Mouse (Mus musculus): Measurements from ENCODE around the gene Upp2. TPM values are rescaled to one million over a fixed set of nuclear protein-coding genes. Genes with fewer than 3 reads are reported as not detected.

The Upp2 gene
- 0.17 TPM in 1 of 2 replicates, not detected in the other for polyA plus RNA-seq (2012)

GRCm38 (mm10) chr2:58567066-58567810 lies at the start of gene Upp2, which contains the start of gene Acvr1:
Upp2 (plus strand) TSS chr2:58567298.
Acvr1 (minus strand) TSS chr2:58567157.

Other genes starting within 250 kb of the Upp2 start
- not detected in 2 replicates for gene Acvr1c, start 209.4 kb upstream of the Upp2 start, polyA plus RNA-seq (2012)
- gene Gm17409, start 97.2 kb upstream of the Upp2 start, polyA plus RNA-seq (2012): 0.05 TPM in 1 of 2 replicates, not detected in the other
- 1.6 and 1.9 TPM in 2 replicates for gene Acvr1, start 141 bp upstream of the Upp2 start, polyA plus RNA-seq (2012)

Measured in megakaryocyte-erythroid progenitor cell, adult 5 weeks (primary cell).